ENCODE assay signal across 8 mouse cellular contexts in genomic region chr4:63417318-63417957, GRCm38 (mm10). TPM values are rescaled to one million over a fixed set of nuclear protein-coding genes. Genes with fewer than 3 reads are reported as not detected.
DNase-seq lines count a peak whose midpoint lies in the region; ATAC-seq lines count a peak whose summit lies in the region.

No protein-coding gene starts in this region.

- H3K9ac ChIP-seq in kidney, embryonic 16.5 days (replicated peaks; ENCODE audit: low read length) = no peak overlapping the region
- no peak overlapping the region for H3K9ac ChIP-seq in limb, embryonic 15.5 days
- no peak overlapping the region for H3K9ac ChIP-seq in stomach, embryonic 16.5 days (ENCODE audit: low read length)

- no peak overlapping the region for H3K4me3 ChIP-seq in embryonic facial prominence, embryonic 10.5 days
- no peak overlapping the region for H3K4me3 ChIP-seq in heart, embryonic 10.5 days
- no peak overlapping the region for H3K4me3 ChIP-seq in kidney, embryonic 16.5 days (ENCODE audit: low read length)
- no peak overlapping the region for H3K4me3 ChIP-seq in limb, embryonic 15.5 days
- no peak overlapping the region for H3K4me3 ChIP-seq in stomach, embryonic 16.5 days (replicated peaks; ENCODE audit: low read length)

- no peaks in the 10 kb centered on the region for H3K27me3 ChIP-seq in embryonic facial prominence, embryonic 10.5 days (replicated peaks; ENCODE audit: low read depth, poor library complexity, severe bottlenecking)
- peaks cover 9% of the 10 kb centered on the region; the same call in 1 of the 2 replicates for H3K27me3 ChIP-seq in heart, embryonic 10.5 days (ENCODE audit: insufficient read depth, poor library complexity, severe bottlenecking)
- no peaks in the 10 kb centered on the region for H3K27me3 ChIP-seq in kidney, embryonic 16.5 days (ENCODE audit: insufficient read depth, low read length)
- H3K27me3 ChIP-seq in limb, embryonic 15.5 days = no peaks in the 10 kb centered on the region
- no peaks in the 10 kb centered on the region for H3K27me3 ChIP-seq in stomach, embryonic 16.5 days (ENCODE audit: control insufficient read depth, insufficient read depth, low read length)

- peak; percentile 51 for DNase-seq in 416B (ENCODE audit: low read depth)
- DNase-seq in adrenal gland, postnatal 10 days = peak; percentile 89
- peak; percentile 86 for DNase-seq in embryonic facial prominence, embryonic 10.5 days (ENCODE audit: low spot score)
- peak; percentile 89 for DNase-seq in heart, embryonic 10.5 days (ENCODE audit: low spot score)
- peak; percentile 58 to 74 for DNase-seq in natural killer cell, adult 2 months (ENCODE audit: low spot score in 2 of 2)

- no peak overlapping the region for H3K4me2 ChIP-seq in kidney, embryonic 16.5 days (replicated peaks; ENCODE audit: low read depth, low read length)
- no peak overlapping the region for H3K4me2 ChIP-seq in limb, embryonic 15.5 days
- H3K4me2 ChIP-seq in stomach, embryonic 16.5 days (ENCODE audit: low read depth, low read length) = no peak overlapping the region

- peaks cover 35% of the 10 kb centered on the region for H3K4me1 ChIP-seq in embryonic facial prominence, embryonic 10.5 days
- H3K4me1 ChIP-seq in heart, embryonic 10.5 days = peaks cover 18% of the 10 kb centered on the region
- peaks cover 12% of the 10 kb centered on the region for H3K4me1 ChIP-seq in kidney, embryonic 16.5 days (ENCODE audit: insufficient read depth, low read length)
- H3K4me1 ChIP-seq in limb, embryonic 15.5 days = peaks cover 12% of the 10 kb centered on the region
- H3K4me1 ChIP-seq in stomach, embryonic 16.5 days (ENCODE audit: control insufficient read depth, insufficient read depth, low read length) = no peaks in the 10 kb centered on the region

- 0 out of 2 replicates have a peak, but pooled peaks cover 4% of the 10 kb centered on the region for H3K36me3 ChIP-seq in embryonic facial prominence, embryonic 10.5 days (replicated peaks)
- no peaks in the 10 kb centered on the region for H3K36me3 ChIP-seq in heart, embryonic 10.5 days
- H3K36me3 ChIP-seq in kidney, embryonic 16.5 days (ENCODE audit: insufficient read depth, low read length) = 0 out of 2 replicates have a peak, but pooled peaks cover 7% of the 10 kb centered on the region
- peaks cover 15% of the 10 kb centered on the region; the same call in 1 of the 2 replicates for H3K36me3 ChIP-seq in limb, embryonic 15.5 days
- no peaks in the 10 kb centered on the region for H3K36me3 ChIP-seq in stomach, embryonic 16.5 days (ENCODE audit: control insufficient read depth, insufficient read depth, low read length)

- ATAC-seq in kidney, embryonic 16.5 days (ENCODE audit: low FRiP score, low TSS enrichment) = peak; percentile 55
- ATAC-seq in limb, embryonic 15.5 days (ENCODE audit: insufficient number of reproducible peaks, low FRiP score, low TSS enrichment, low read depth) = peak; percentile 55
- peak; percentile 45; the same call in 1 of the 2 replicates for ATAC-seq in stomach, embryonic 16.5 days (ENCODE audit: insufficient read depth, low FRiP score)

- 20% methylated on average over 9 of the region's 9 CpGs for WGBS in embryonic facial prominence, embryonic 10.5 days
- 28% methylated on average over 9 of the region's 9 CpGs for WGBS in heart, embryonic 10.5 days
- WGBS in kidney, embryonic 16.5 days = 18% methylated on average over 9 of the region's 9 CpGs
- 22% methylated on average over 9 of the region's 9 CpGs for WGBS in limb, embryonic 15.5 days
- WGBS in stomach, embryonic 16.5 days = 22% methylated on average over 9 of the region's 9 CpGs

- no peaks in the 10 kb centered on the region for H3K9me3 ChIP-seq in embryonic facial prominence, embryonic 10.5 days
- no peaks in the 10 kb centered on the region for H3K9me3 ChIP-seq in heart, embryonic 10.5 days
- no peaks in the 10 kb centered on the region for H3K9me3 ChIP-seq in kidney, embryonic 16.5 days (ENCODE audit: low read length)
- H3K9me3 ChIP-seq in limb, embryonic 15.5 days = no peaks in the 10 kb centered on the region
- H3K9me3 ChIP-seq in stomach, embryonic 16.5 days (replicated peaks; ENCODE audit: control insufficient read depth, low read length) = no peaks in the 10 kb centered on the region

- H3K27ac ChIP-seq in embryonic facial prominence, embryonic 10.5 days (replicated peaks) = peak overlapping the region; percentile 15
- no peak overlapping the region for H3K27ac ChIP-seq in heart, embryonic 10.5 days
- H3K27ac ChIP-seq in kidney, embryonic 16.5 days (ENCODE audit: low read length) = no peak overlapping the region
- H3K27ac ChIP-seq in limb, embryonic 15.5 days = no peak overlapping the region
- H3K27ac ChIP-seq in stomach, embryonic 16.5 days (ENCODE audit: low read length) = no peak overlapping the region

RNA-seq across cellular contexts. Expression of gene Akna, which starts 14.3 kb away (rescaled TPM):
- total RNA-seq in adrenal gland, postnatal 10 days (2021) = 1 to 10 TPM; 7.4 to 7.7 TPM
- polyA plus RNA-seq in embryonic facial prominence, embryonic 10.5 days (2016; fragmentation: Nextera tagmentation; extraction: Ambion mirVana) = 11.8 and 12.0 TPM in 2 replicates
- 4.6 and 9.0 TPM in 2 replicates for polyA plus RNA-seq in heart, embryonic 10.5 days (2016; fragmentation: Nextera tagmentation; extraction: Ambion mirVana)
- 7.1 and 9.4 TPM in 2 replicates for polyA plus RNA-seq in kidney, embryonic 16.5 days (2015; fragmentation: Nextera tagmentation; extraction: Ambion mirVana)
- 5.6 and 6.0 TPM in 2 replicates for polyA plus RNA-seq in limb, embryonic 15.5 days (2015; fragmentation: Nextera tagmentation; extraction: Ambion mirVana)
- polyA plus RNA-seq in stomach, embryonic 16.5 days (2015; fragmentation: Nextera tagmentation; extraction: Ambion mirVana) = 6.2 and 7.0 TPM in 2 replicates

RNA-seq across cellular contexts. Expression of gene Orm2, which starts 55.2 kb away (rescaled TPM):
- under 1 TPM in 1 of 2 experiments, not detected in 1; 0.84 TPM for total RNA-seq in adrenal gland, postnatal 10 days (2021)
- polyA plus RNA-seq in embryonic facial prominence, embryonic 10.5 days (2016; fragmentation: Nextera tagmentation; extraction: Ambion mirVana) = not detected in 2 replicates
- polyA plus RNA-seq in heart, embryonic 10.5 days (2016; fragmentation: Nextera tagmentation; extraction: Ambion mirVana) = not detected in 2 replicates
- not detected in 2 replicates for polyA plus RNA-seq in kidney, embryonic 16.5 days (2015; fragmentation: Nextera tagmentation; extraction: Ambion mirVana)
- polyA plus RNA-seq in limb, embryonic 15.5 days (2015; fragmentation: Nextera tagmentation; extraction: Ambion mirVana) = 0.25 and 0.35 TPM in 2 replicates
- not detected in 2 replicates for polyA plus RNA-seq in stomach, embryonic 16.5 days (2015; fragmentation: Nextera tagmentation; extraction: Ambion mirVana)
